Mouse (Mus musculus) midbrain, embryonic 15.5 days (tissue): ENCODE measurements around the gene Pacsin1. TPM values are rescaled to one million over a fixed set of nuclear protein-coding genes. Genes with fewer than 3 reads are reported as not detected.
"Not testable (repeated sequence)": the region's sequence is repeated elsewhere in the genome, so short reads cannot be mapped to it uniquely, and the experiment has no call there.

Experiments
- ATAC-seq: fragments of 200-750 bp; cut with Nextera tagmentation; replicated peaks from 2 replicates; pipeline ENCODE4 v1.8.0; 2017; ENCODE audit warnings: moderate TSS enrichment
- H3K27ac ChIP-seq: fragments of 300-500 bp; sonication (generic); 2 replicates; pipeline ENCODE4 v1.5.1; 2015; ENCODE audit warnings: mild to moderate bottlenecking, inconsistent platforms
- H3K27me3 ChIP-seq: fragments of 300-500 bp; sonication (generic); replicated peaks from 2 replicates; pipeline ENCODE4 v1.6.1; 2015; ENCODE audit warnings: inconsistent platforms
- H3K36me3 ChIP-seq: fragments of 300-500 bp; sonication (generic); replicated peaks from 2 replicates; pipeline ENCODE4 v1.6.1; 2015; ENCODE audit warnings: inconsistent platforms
- H3K4me1 ChIP-seq: fragments of 300-500 bp; sonication (generic); 2 replicates; pipeline ENCODE4 v1.6.1; 2015; ENCODE audit warnings: inconsistent platforms
- H3K4me2 ChIP-seq: fragments of 300-500 bp; sonication (generic); 2 replicates; pipeline ENCODE4 v1.6.1; 2015; ENCODE audit warnings: inconsistent platforms, mild to moderate bottlenecking, moderate library complexity
- H3K4me3 ChIP-seq: fragments of 300-500 bp; sonication (generic); 2 replicates; pipeline ENCODE4 v1.5.1; 2015; ENCODE audit warnings: mild to moderate bottlenecking, inconsistent platforms
- H3K9ac ChIP-seq: fragments of 300-500 bp; sonication (generic); 2 replicates; pipeline ENCODE4 v1.6.1; 2015; ENCODE audit warnings: mild to moderate bottlenecking, inconsistent platforms
- H3K9me3 ChIP-seq: fragments of 300-500 bp; sonication (generic); 2 replicates; pipeline ENCODE4 v1.6.1; 2016; ENCODE audit warnings: inconsistent platforms
- WGBS: fragments of 180-500 bp; shearing (Covaris S2); methylation state at CpG from one replicate; pipeline ENCODE4 v1.1.7; 2015; ENCODE audit warnings: mixed read lengths; 5-methylcytosine and 5-hydroxymethylcytosine counted together
- polyA plus RNA-seq: library from polyadenylated mRNA; unstranded; fragments of >200 nt; fragmentation: Nextera tagmentation; extraction: Ambion mirVana; gene quantifications from 2 replicates; pipeline ENCODE4 v1.2.1, GENCODE M21; 2015

Gene Pacsin1
- polyA plus RNA-seq, 1 experiment from 2014 or later, result 55.5 TPM

GRCm38 (mm10) chr17:27638921-27639332, 16.4 kb upstream of the Pacsin1 start:
- Histone ChIP-seq H3K4me2 (no peak overlapping the region), H3K27ac (no peak overlapping the region), H3K36me3 (no peaks in the 10 kb centered on the region), H3K27me3 (no peaks in the 10 kb centered on the region), H3K4me3 (no peak overlapping the region), H3K9me3 (no peaks in the 10 kb centered on the region), H3K9ac (no peak overlapping the region), H3K4me1 (peaks cover 27% of the 10 kb centered on the region)
- WGBS, result 77% methylated on average over 20 of the region's 20 CpGs
- no peak for ATAC-seq

GRCm38 (mm10) chr17:27639851-27640250, 15.5 kb upstream of the Pacsin1 start:
- not testable (repeated sequence) for H3K36me3 ChIP-seq, H3K27ac ChIP-seq, H3K4me3 ChIP-seq, H3K9ac ChIP-seq, H3K27me3 ChIP-seq, H3K9me3 ChIP-seq, H3K4me2 ChIP-seq, ATAC-seq
- WGBS, result 90% methylated on average over 6 of the region's 6 CpGs
- peaks cover 21% of the 10 kb centered on the region for H3K4me1 ChIP-seq

GRCm38 (mm10) chr17:27642491-27643062, 12.7 kb upstream of the Pacsin1 start:
- Histone ChIP-seq H3K9me3 (no peaks in the 10 kb centered on the region), H3K27me3 (no peaks in the 10 kb centered on the region), H3K27ac (peak overlapping the region; percentile 70), H3K9ac (no peak overlapping the region), H3K4me1 (peaks cover 9% of the 10 kb centered on the region), H3K4me2 (peak overlapping the region; percentile 10; the same call in 1 of the 2 replicates), H3K36me3 (no peaks in the 10 kb centered on the region), H3K4me3 (no peak overlapping the region)
- ATAC-seq, result peak; percentile 76
- WGBS, result 21% methylated on average over 12 of the region's 12 CpGs

- no peak for ATAC-seq
- no peaks in the 10 kb centered on the region for H3K36me3 ChIP-seq
- no peaks in the 10 kb centered on the region for H3K27me3 ChIP-seq
- H3K4me2 ChIP-seq, result 0 out of 2 replicates have a peak overlapping the region, but pooled peaks have one; percentile 10
- H3K4me1 ChIP-seq, result peaks cover 9% of the 10 kb centered on the region
- no peak overlapping the region for H3K9ac ChIP-seq
- no peaks in the 10 kb centered on the region for H3K9me3 ChIP-seq
- no peak overlapping the region for H3K4me3 ChIP-seq
- 36% methylated on average over 6 of the region's 6 CpGs for WGBS
- H3K27ac ChIP-seq, result peak overlapping the region; percentile 70
These were observed 12.2 kb upstream of the Pacsin1 start for GRCm38 (mm10) chr17:27643101-27643500.

- Histone ChIP-seq H3K9ac (no peak overlapping the region), H3K27ac (no peak overlapping the region), H3K4me2 (no peak overlapping the region), H3K4me1 (peaks cover 9% of the 10 kb centered on the region), H3K4me3 (no peak overlapping the region), H3K36me3 (no peaks in the 10 kb centered on the region), H3K9me3 (no peaks in the 10 kb centered on the region), H3K27me3 (no peaks in the 10 kb centered on the region)
- ATAC-seq, result no peak
- WGBS, result 84% methylated on average over 9 of the region's 9 CpGs
These were observed 11.6 kb upstream of the Pacsin1 start for GRCm38 (mm10) chr17:27643756-27644155.

GRCm38 (mm10) chr17:27644572-27644971, 10.7 kb upstream of the Pacsin1 start:
- no peak for ATAC-seq
- H3K4me3 ChIP-seq, result no peak overlapping the region
- WGBS, result 41% methylated on average over 2 of the region's 2 CpGs
- no peak overlapping the region for H3K4me2 ChIP-seq
- H3K4me1 ChIP-seq, result peaks cover 9% of the 10 kb centered on the region
- no peaks in the 10 kb centered on the region for H3K9me3 ChIP-seq
- no peak overlapping the region for H3K9ac ChIP-seq
- H3K36me3 ChIP-seq, result no peaks in the 10 kb centered on the region
- no peaks in the 10 kb centered on the region for H3K27me3 ChIP-seq
- H3K27ac ChIP-seq, result no peak overlapping the region

GRCm38 (mm10) chr17:27645807-27646206, 9.5 kb upstream of the Pacsin1 start:
- Histone ChIP-seq H3K4me2 (no peak overlapping the region), H3K4me1 (peaks cover 9% of the 10 kb centered on the region), H3K27ac (no peak overlapping the region), H3K4me3 (no peak overlapping the region), H3K27me3 (no peaks in the 10 kb centered on the region), H3K9ac (no peak overlapping the region), H3K9me3 (no peaks in the 10 kb centered on the region), H3K36me3 (no peaks in the 10 kb centered on the region)
- 48% methylated on average over 7 of the region's 7 CpGs for WGBS
- ATAC-seq, result no peak

- peaks cover 6% of the 10 kb centered on the region for H3K4me1 ChIP-seq
- H3K9ac ChIP-seq, result no peak overlapping the region
- no peaks in the 10 kb centered on the region for H3K9me3 ChIP-seq
- 9% methylated on average over 12 of the region's 12 CpGs for WGBS
- no peak overlapping the region for H3K27ac ChIP-seq
- ATAC-seq, result no peak
- H3K4me3 ChIP-seq, result no peak overlapping the region
- no peaks in the 10 kb centered on the region for H3K27me3 ChIP-seq
- no peaks in the 10 kb centered on the region for H3K36me3 ChIP-seq
- no peak overlapping the region for H3K4me2 ChIP-seq
These were observed 5.1 kb upstream of the Pacsin1 start for GRCm38 (mm10) chr17:27650160-27650559.

- Histone ChIP-seq H3K9ac (no peak overlapping the region), H3K4me2 (no peak overlapping the region), H3K4me3 (no peak overlapping the region), H3K36me3 (no peaks in the 10 kb centered on the region), H3K4me1 (peaks cover 6% of the 10 kb centered on the region), H3K9me3 (no peaks in the 10 kb centered on the region), H3K27me3 (no peaks in the 10 kb centered on the region), H3K27ac (no peak overlapping the region)
- WGBS, result 84% methylated on average over 13 of the region's 13 CpGs
- no peak for ATAC-seq
These were observed 4.7 kb upstream of the Pacsin1 start for GRCm38 (mm10) chr17:27650586-27650985.

GRCm38 (mm10) chr17:27652046-27652790, 3.1 kb upstream of the Pacsin1 start:
- Histone ChIP-seq H3K4me2 (no peak overlapping the region), H3K36me3 (no peaks in the 10 kb centered on the region)

GRCm38 (mm10) chr17:27653253-27653959, 1.9 kb upstream of the Pacsin1 start:
- Histone ChIP-seq H3K27ac (no peak overlapping the region), H3K9ac (no peak overlapping the region), H3K36me3 (no peaks in the 10 kb centered on the region), H3K4me1 (peaks cover 23% of the 10 kb centered on the region), H3K9me3 (no peaks in the 10 kb centered on the region), H3K27me3 (no peaks in the 10 kb centered on the region), H3K4me3 (no peak overlapping the region), H3K4me2 (no peak overlapping the region)
- WGBS, result 77% methylated on average over 10 of the region's 10 CpGs
- no peak for ATAC-seq

More at GRCm38 (mm10) chr17:27652046-27652790, 3.1 kb upstream of the Pacsin1 start:
- H3K9me3 ChIP-seq, result no peaks in the 10 kb centered on the region
- no peak overlapping the region for H3K27ac ChIP-seq
- peaks cover 21% of the 10 kb centered on the region for H3K4me1 ChIP-seq
- H3K27me3 ChIP-seq, result no peaks in the 10 kb centered on the region
- 85% methylated on average over 23 of the region's 23 CpGs for whole genome bisulfite sequencing
- H3K4me3 ChIP-seq, result no peak overlapping the region
- H3K9ac ChIP-seq, result no peak overlapping the region
- ATAC-seq, result no peak

GRCm38 (mm10) chr17:27656011-27656399, 696 bp downstream of the Pacsin1 start:
- Histone ChIP-seq H3K4me3 (peak overlapping the region; percentile 83), H3K9me3 (no peaks in the 10 kb centered on the region), H3K9ac (peak overlapping the region; percentile 82), H3K27me3 (no peaks in the 10 kb centered on the region), H3K27ac (peak overlapping the region; percentile 66), H3K4me2 (peak overlapping the region; percentile 85), H3K36me3 (no peaks in the 10 kb centered on the region), H3K4me1 (peaks cover 23% of the 10 kb centered on the region)
- ATAC-seq, result 0 out of 2 replicates have a peak, but pooled peaks have one; percentile 13
- WGBS, result 1% methylated on average over 14 of the region's 14 CpGs
